Mouse (Mus musculus) CH12.LX (cell line): ENCODE measurements around the gene Exosc6. TPM values are rescaled to one million over a fixed set of nuclear protein-coding genes. Genes with fewer than 3 reads are reported as not detected.

ENCODE experiments used
- DNase-seq: peaks from one replicate; pipeline ENCODE4 v3.0.0-alpha.2; 2013; ENCODE audit errors: extremely low read depth
- H3K27ac ChIP-seq: 2 replicates; pipeline ENCODE4 v1.5.1; 2012; ENCODE audit warnings: low read depth, mild to moderate bottlenecking, control low read depth, moderate library complexity; ENCODE audit not compliant: insufficient read depth
- H3K27me3 ChIP-seq: replicated peaks from 2 replicates; pipeline ENCODE3; 2012; ENCODE audit warnings: inconsistent platforms
- H3K36me3 ChIP-seq, 2 experiments: replicated peaks in 1 of 2; 2 replicates each; pipeline versions ENCODE3 to v1.6.1; 2012; ENCODE audit warnings: inconsistent platforms in 1 of 2, low read length in 1 of 2, mild to moderate bottlenecking in 1 of 2, mixed read lengths in 1 of 2, moderate library complexity in 1 of 2; ENCODE audit not compliant: control insufficient read depth in 1 of 2, insufficient read depth in 1 of 2
- H3K4me1 ChIP-seq, 2 experiments: 2 replicates each; pipeline ENCODE4 v1.6.1; 2012; ENCODE audit warnings: inconsistent platforms in 1 of 2, moderate library complexity in 1 of 2; ENCODE audit not compliant: insufficient read depth in 2 of 2, control insufficient read depth in 1 of 2
- H3K4me2 ChIP-seq: 2 replicates; pipeline ENCODE4 v1.6.1; 2012; ENCODE audit warnings: low read depth, mild to moderate bottlenecking, control low read depth; ENCODE audit not compliant: poor library complexity, insufficient read depth, severe bottlenecking
- H3K4me3 ChIP-seq, 3 experiments: fragments of 150-350 bp in 1 of 3; sonication (generic) in 1 of 3; replicated peaks in 1 of 3; 2 replicates each; pipeline versions ENCODE3 to v1.5.1; 2011 to 2012; ENCODE audit warnings: low read depth in 2 of 3, low read length in 2 of 3, mild to moderate bottlenecking in 2 of 3, moderate library complexity in 2 of 3, control low read depth in 1 of 3, improper control_type of control experiment in 1 of 3, inconsistent platforms in 1 of 3, mixed read lengths in 1 of 3; ENCODE audit not compliant: poor library complexity in 1 of 3
- H3K79me2 ChIP-seq: replicated peaks from 2 replicates; pipeline ENCODE4 v1.6.1; 2012; ENCODE audit warnings: mild to moderate bottlenecking, moderate library complexity; ENCODE audit not compliant: control insufficient read depth, poor library complexity, insufficient read depth, severe bottlenecking; ENCODE audit errors: extremely low read depth
- H3K9ac ChIP-seq: 2 replicates; pipeline ENCODE4 v1.6.1; 2012; ENCODE audit warnings: low read depth, mild to moderate bottlenecking, control low read depth, moderate library complexity; ENCODE audit not compliant: insufficient read depth
- H3K9me3 ChIP-seq: replicated peaks from 2 replicates; pipeline ENCODE3; 2012; ENCODE audit warnings: low read length, inconsistent platforms, mixed read lengths
- BHLHE40 ChIP-seq: IDR thresholded peaks from 2 replicates; pipeline ENCODE4 v1.6.1; 2011; ENCODE audit warnings: mild to moderate bottlenecking, low read depth, low read length, improper control_type of control experiment
- CHD1 ChIP-seq: IDR thresholded peaks from 2 replicates; pipeline ENCODE4 v1.6.1; 2012; ENCODE audit warnings: low read depth, low read length, improper control_type of control experiment, inconsistent platforms
- CHD2 ChIP-seq: IDR thresholded peaks from 2 replicates; pipeline ENCODE4 v1.6.1; 2011; ENCODE audit warnings: low read length, improper control_type of control experiment
- CTCF ChIP-seq, 2 experiments: IDR thresholded peaks in 1 of 2; conservative IDR thresholded peaks in 1 of 2; 2 replicates each; pipeline ENCODE4 v1.5.1; 2011 to 2012; ENCODE audit warnings: low read depth in 2 of 2, low read length in 2 of 2, improper control_type of control experiment in 1 of 2, inconsistent platforms in 1 of 2, mild to moderate bottlenecking in 1 of 2, moderate library complexity in 1 of 2
- E2F4 ChIP-seq: IDR thresholded peaks from 2 replicates; pipeline ENCODE4 v1.6.1; 2011; ENCODE audit warnings: low read depth, low read length, improper control_type of control experiment; ENCODE audit not compliant: insufficient replicate concordance
- ELF1 ChIP-seq: IDR thresholded peaks from 2 replicates; pipeline ENCODE4 v1.6.1; 2014; ENCODE audit warnings: low read depth, mild to moderate bottlenecking, inconsistent platforms, low read length, improper control_type of control experiment
- ETS1 ChIP-seq: conservative IDR thresholded peaks from 2 replicates; pipeline ENCODE4 v1.6.1; 2012; ENCODE audit warnings: low read depth, mild to moderate bottlenecking, inconsistent platforms, low read length, improper control_type of control experiment, moderate library complexity
- GABPA ChIP-seq: IDR thresholded peaks from 2 replicates; pipeline ENCODE4 v1.6.1; 2012; ENCODE audit warnings: low read depth, low read length, improper control_type of control experiment, inconsistent platforms; ENCODE audit not compliant: insufficient replicate concordance
- HCFC1 ChIP-seq: IDR thresholded peaks from 2 replicates; pipeline ENCODE4 v1.6.1; 2012; ENCODE audit warnings: low read depth, mild to moderate bottlenecking, inconsistent platforms, low read length, improper control_type of control experiment
- IRF4 ChIP-seq: IDR thresholded peaks from 2 replicates; pipeline ENCODE4 v1.6.1; 2014; ENCODE audit warnings: low read depth, mild to moderate bottlenecking, inconsistent platforms, low read length, improper control_type of control experiment
- JUN ChIP-seq: IDR thresholded peaks from 2 replicates; pipeline ENCODE4 v1.6.1; 2011; ENCODE audit warnings: low read depth, mild to moderate bottlenecking, low read length, improper control_type of control experiment, moderate library complexity; ENCODE audit not compliant: insufficient read depth
- JUND ChIP-seq: conservative IDR thresholded peaks from 2 replicates; pipeline ENCODE4 v1.6.1; 2011; ENCODE audit warnings: low read depth, low read length, improper control_type of control experiment
- KAT2A ChIP-seq: IDR thresholded peaks from 2 replicates; pipeline ENCODE4 v1.6.1; 2012; ENCODE audit warnings: low read length, improper control_type of control experiment, inconsistent platforms; ENCODE audit not compliant: insufficient replicate concordance
- MAX ChIP-seq: IDR thresholded peaks from 2 replicates; pipeline ENCODE4 v1.6.1; 2011; ENCODE audit warnings: low read length, improper control_type of control experiment
- MAZ ChIP-seq: IDR thresholded peaks from 2 replicates; pipeline ENCODE4 v1.6.1; 2012; ENCODE audit warnings: low read depth, mild to moderate bottlenecking, inconsistent platforms, low read length, improper control_type of control experiment, moderate library complexity
- MEF2A ChIP-seq: IDR thresholded peaks from 2 replicates; pipeline ENCODE4 v1.6.1; 2014; ENCODE audit warnings: low read depth, mild to moderate bottlenecking, inconsistent platforms, low read length, improper control_type of control experiment, borderline replicate concordance
- MXI1 ChIP-seq: IDR thresholded peaks from 2 replicates; pipeline ENCODE4 v1.6.1; 2011; ENCODE audit warnings: mild to moderate bottlenecking, low read depth, low read length, improper control_type of control experiment
- MYC ChIP-seq: IDR thresholded peaks from 2 replicates; pipeline ENCODE4 v1.6.1; 2011; ENCODE audit warnings: low read depth, mild to moderate bottlenecking, improper control_type of control experiment, low read length
- NELFE ChIP-seq: IDR thresholded peaks from 2 replicates; pipeline ENCODE4 v1.6.1; 2011; ENCODE audit warnings: low read depth, low read length, improper control_type of control experiment
- PAX5 ChIP-seq: IDR thresholded peaks from 2 replicates; pipeline ENCODE4 v1.6.1; 2012; ENCODE audit warnings: low read length, inconsistent platforms, mixed read lengths
- POLR2AphosphoS2 ChIP-seq: IDR thresholded peaks from 2 replicates; pipeline ENCODE4 v1.6.1; 2011; ENCODE audit warnings: low read depth, low read length, improper control_type of control experiment
- RAD21 ChIP-seq: IDR thresholded peaks from 2 replicates; pipeline ENCODE4 v1.6.1; 2011; ENCODE audit warnings: low read depth, mild to moderate bottlenecking, low read length, improper control_type of control experiment, moderate library complexity
- RCOR1 ChIP-seq: conservative IDR thresholded peaks from 2 replicates; pipeline ENCODE4 v1.6.1; 2012; ENCODE audit warnings: low read depth, mild to moderate bottlenecking, inconsistent platforms, low read length, improper control_type of control experiment
- SMC3 ChIP-seq: IDR thresholded peaks from 2 replicates; pipeline ENCODE4 v1.6.1; 2011; ENCODE audit warnings: low read depth, low read length, improper control_type of control experiment
- TBP ChIP-seq: conservative IDR thresholded peaks from 2 replicates; pipeline ENCODE4 v1.6.1; 2011; ENCODE audit warnings: low read depth, low read length, improper control_type of control experiment
- UBTF ChIP-seq: IDR thresholded peaks from 2 replicates; pipeline ENCODE4 v1.6.1; 2012; ENCODE audit warnings: low read depth, mild to moderate bottlenecking, inconsistent platforms, low read length, improper control_type of control experiment, moderate library complexity
- USF1 ChIP-seq: IDR thresholded peaks from 2 replicates; pipeline ENCODE4 v1.6.1; 2014; ENCODE audit warnings: low read depth, mild to moderate bottlenecking, inconsistent platforms, low read length, improper control_type of control experiment
- USF2 ChIP-seq: conservative IDR thresholded peaks from 2 replicates; pipeline ENCODE4 v1.6.1; 2011; ENCODE audit warnings: low read depth, low read length, improper control_type of control experiment
- ZKSCAN1 ChIP-seq: IDR thresholded peaks from 2 replicates; pipeline ENCODE4 v1.6.1; 2012; ENCODE audit warnings: low read depth, inconsistent platforms, low read length, improper control_type of control experiment, borderline replicate concordance
- dilution Hi-C: fragments of 300-500 bp; cut with MboI; formaldehyde crosslinking; loops from 2 replicates; pipeline ENCODE4 v1.14.3; 2020; ENCODE audit warnings: low sequenced_read_pairs; ENCODE audit not compliant: extremely low pct_unique_long_range_greater_than_20kb, extremely low pct_ligation_motif_present
- in situ Hi-C: fragments of 300-500 bp; cut with MboI; formaldehyde crosslinking; loops from 3 replicates; pipeline ENCODE4 v1.14.3; 2019; ENCODE audit warnings: low sequenced_read_pairs, low pct_ligation_motif_present, low pct_unique_long_range_greater_than_20kb, mixed read lengths
- polyA plus RNA-seq: library from polyadenylated mRNA; unstranded; fragments of >175 nt; gene quantifications from 2 replicates; pipeline ENCODE4 v1.2.1, GENCODE M21; 2012; ENCODE audit warnings: low read depth; ENCODE audit not compliant: insufficient read length
- total RNA-seq, 2 experiments: library from RNA; depleted of rRNA; stranded (reverse); fragments of 300-350 nt in 1 of 2; fragments of >200 nt in 1 of 2; gene quantifications; 2 replicates each; pipeline ENCODE4 v1.2.3; 2012 to 2014

Gene Exosc6
- total and polyA plus RNA-seq, 3 experiments: 3.9 to 20.3 (median 3.9) TPM

DNA sequence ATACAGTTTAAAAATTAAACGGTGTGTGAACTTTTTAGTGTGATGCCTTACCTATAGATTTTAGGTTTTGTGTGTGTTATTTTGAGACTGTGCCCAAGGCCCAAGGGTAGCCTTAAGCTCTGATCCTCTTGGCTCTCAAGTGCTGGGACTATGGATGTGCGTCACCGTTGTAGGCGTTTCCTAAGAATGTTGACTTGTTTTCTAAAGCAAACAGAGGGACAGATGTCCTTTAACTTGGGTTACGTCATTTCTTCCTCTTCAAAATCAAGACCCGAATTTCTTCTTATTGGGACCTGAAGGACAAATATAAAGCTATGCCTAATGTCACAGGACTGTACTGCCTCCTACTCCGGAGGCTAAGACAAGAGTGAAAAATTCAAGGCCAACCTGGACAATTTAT lies 23.2 kb upstream of the Exosc6 start, which contains the start of gene Aars:
Gene Aars (plus strand): TSS at position 229 of the 400 bp plus-strand sequence.
- Histone ChIP-seq H3K4me3 (peak within 1 kb of the TSS; percentile 71 to 92 (median 74)), H3K27ac (peak within 1 kb of the TSS; percentile 43; the same call in 1 of the 2 replicates), H3K4me1 (peaks cover 5 to 45% of the 10 kb centered on the region in 2 experiments; a peak in 3 of 4 replicates), H3K4me2 (0 out of 2 replicates have a peak within 1 kb of the TSS, but pooled peaks have one; percentile 32), H3K27me3 (no peaks in the 10 kb centered on the region)
- TF ChIP-seq MEF2A (no peak), GABPA (no peak), JUN (no peak), CHD1 (no peak)
- TF ChIP-seq, all 38 proteins: peak for 0
- H3K36me3 ChIP-seq: peaks cover 20 to 31% of the 10 kb centered on the region in 2 experiments
- peak within 1 kb of the TSS; percentile 100 for H3K9ac ChIP-seq
- in situ Hi-C loops: no loop called here
- H3K79me2 ChIP-seq: peaks cover 39% of the 10 kb centered on the region
- no peaks in the 10 kb centered on the region for H3K9me3 ChIP-seq
- DNase-seq: no peak
- dilution Hi-C loops: no loop called here

DNA sequence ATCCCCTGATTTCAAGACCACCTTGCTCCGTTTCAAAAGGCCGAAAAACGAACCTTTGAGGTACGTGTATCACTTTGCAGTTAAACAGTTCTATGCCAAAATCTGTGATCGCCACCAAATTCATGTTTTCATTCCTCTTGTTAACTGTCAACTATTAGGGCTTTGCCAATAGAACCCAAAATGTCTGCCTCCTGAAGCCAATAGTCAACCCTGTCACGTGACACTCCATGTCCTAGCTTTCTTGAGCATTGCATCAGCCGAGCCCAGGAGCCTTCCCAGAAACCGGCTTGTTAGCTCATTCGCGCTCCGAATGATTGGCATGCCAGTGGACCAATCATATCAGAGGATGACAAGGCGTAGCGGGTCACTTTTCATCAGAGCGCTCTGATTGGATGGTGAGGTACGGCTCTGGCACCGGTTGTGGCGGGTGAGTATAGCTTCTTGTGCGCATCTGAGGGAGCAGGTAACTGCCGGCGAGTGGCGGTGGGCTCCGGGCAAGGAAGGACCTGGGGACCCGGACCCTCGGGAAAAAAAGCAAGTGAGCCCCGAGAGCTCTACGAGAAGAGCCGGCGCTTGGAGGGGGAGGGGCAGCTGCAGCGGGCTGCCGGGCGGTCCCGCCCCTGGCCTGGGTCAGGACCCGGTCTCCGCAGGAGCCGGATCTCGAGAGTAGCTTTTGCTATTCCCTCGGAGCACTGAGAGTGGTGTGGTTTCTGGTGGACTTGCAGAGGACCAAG lies 22.5 kb upstream of the Exosc6 start:
- Histone ChIP-seq H3K79me2 (peaks cover 43% of the 10 kb centered on the region), H3K9ac (peak overlapping the region; percentile 100), H3K36me3 (peaks cover 24 to 37% of the 10 kb centered on the region in 2 experiments), H3K4me1 (peaks cover 5 to 41% of the 10 kb centered on the region in 2 experiments; a peak in 3 of 4 replicates), H3K27me3 (no peaks in the 10 kb centered on the region), H3K4me2 (0 out of 2 replicates have a peak overlapping the region, but pooled peaks have one; percentile 32), H3K27ac (peak overlapping the region; percentile 43; the same call in 1 of the 2 replicates), H3K9me3 (no peaks in the 10 kb centered on the region), H3K4me3 (peak overlapping the region; percentile 71 to 92 (median 74))
- dilution Hi-C loops: no loop called here
- in situ Hi-C loops: no loop called here
- DNase-seq: peak; percentile 100
- peak; percentile 61 for TF ChIP-seq NELFE
- no peak for TF ChIP-seq SMC3
- TF ChIP-seq USF2: peak; percentile 99
- no peak for TF ChIP-seq ZKSCAN1
- TF ChIP-seq HCFC1: peak; percentile 76
- TF ChIP-seq UBTF: no peak
- TF ChIP-seq PAX5: no peak
- TF ChIP-seq ETS1: peak; percentile 36; the same call in 1 of the 2 replicates
- 0 out of 2 replicates have a peak, but pooled peaks have one; percentile 57 for TF ChIP-seq MEF2A
- peak; percentile 79 for TF ChIP-seq MXI1
- peak; percentile 61; the same call in 1 of the 2 replicates for TF ChIP-seq POLR2AphosphoS2
- TF ChIP-seq MYC: peak; percentile 95
- no peak for TF ChIP-seq RAD21
- TF ChIP-seq JUN: peak; percentile 45; the same call in 1 of the 2 replicates
- peak; percentile 93; the same call in 1 of the 2 replicates for TF ChIP-seq E2F4
- TF ChIP-seq RCOR1: no peak
- TF ChIP-seq BHLHE40: peak; percentile 95
- peak; percentile 59; the same call in 1 of the 2 replicates for TF ChIP-seq ELF1
- peak; percentile 56 for TF ChIP-seq IRF4
- TF ChIP-seq USF1: peak; percentile 99
- peak; percentile 97 for TF ChIP-seq CHD2
- TF ChIP-seq MAZ: no peak
- TF ChIP-seq CTCF (conservative IDR thresholded peaks at IDR 0.05 in 1 of 2, IDR thresholded peaks at IDR 0.05 in 1 of 2; ENCODE audit: low read depth in 2 of 2, low read length in 2 of 2): no peak
- TF ChIP-seq KAT2A: 0 out of 2 replicates have a peak, but pooled peaks have one; percentile 46
- peak; percentile 91 for TF ChIP-seq TBP
- TF ChIP-seq JUND: peak; percentile 61
- TF ChIP-seq CHD1: peak; percentile 79; the same call in 1 of the 2 replicates
- peak; percentile 99 for TF ChIP-seq MAX
